Mouse (Mus musculus): ENCODE data around the gene Clba1. TPM values are rescaled to one million over a fixed set of nuclear protein-coding genes. Genes with fewer than 3 reads are reported as not detected.

Clba1 gene
- polyA plus RNA-seq (2012; rRNA removed): 5.9 and 10.5 TPM in 2 replicates

GRCm38 (mm10) chr12:112808587-112809364 lies at the start of gene Clba1:
Gene Clba1 (plus strand): TSS chr12:112808937.

GRCm38 (mm10) chr12:112760154-112760926 lies 48.4 kb upstream of the Clba1 start, which contains the start of gene Pld4:
Gene Pld4 (plus strand): TSS chr12:112760655.

GRCm38 (mm10) chr12:112801864-112802846 lies 6.6 kb upstream of the Clba1 start, which contains the start of gene Ahnak2:
Gene Ahnak2 (minus strand): TSS chr12:112802657.

GRCm38 (mm10) chr12:112829244-112829864 lies 20.6 kb downstream of the Clba1 start, which contains the start of gene Cdca4:
Gene Cdca4 (minus strand): TSS chr12:112829423.

Other genes with a start within 250 kb of the Clba1 start
- gene Inf2, start 220.2 kb upstream of the Clba1 start, polyA plus RNA-seq (2012; rRNA removed): 9.1 and 11.1 TPM in 2 replicates
- 3.6 and 6.0 TPM in 2 replicates for gene Adssl1, start 188.9 kb upstream of the Clba1 start, polyA plus RNA-seq (2012; rRNA removed)
- 176 and 229 TPM in 2 replicates for gene Siva1, start 164.3 kb upstream of the Clba1 start, polyA plus RNA-seq (2012; rRNA removed)
- gene Akt1, start 134.1 kb upstream of the Clba1 start, polyA plus RNA-seq (2012; rRNA removed): 229 and 233 TPM in 2 replicates
- gene Zbtb42, start 130.1 kb upstream of the Clba1 start, polyA plus RNA-seq (2012; rRNA removed): 4.9 and 5.7 TPM in 2 replicates
- 15.5 and 21.9 TPM in 2 replicates for gene Cep170b, start 88.5 kb upstream of the Clba1 start, polyA plus RNA-seq (2012; rRNA removed)
- gene Pld4, start 48.3 kb upstream of the Clba1 start, polyA plus RNA-seq (2012; rRNA removed): 3.3 and 4.7 TPM in 2 replicates
- 0.29 and 0.41 TPM in 2 replicates for gene Ahnak2, start 6.3 kb upstream of the Clba1 start, polyA plus RNA-seq (2012; rRNA removed)
- gene Cdca4, start 20.5 kb downstream of the Clba1 start, polyA plus RNA-seq (2012; rRNA removed): 71.8 and 101 TPM in 2 replicates
- gene Gpr132, start 59.3 kb downstream of the Clba1 start, polyA plus RNA-seq (2012; rRNA removed): 0.08 and 0.10 TPM in 2 replicates
- gene Jag2, start 120.8 kb downstream of the Clba1 start, polyA plus RNA-seq (2012; rRNA removed): 19.3 and 19.6 TPM in 2 replicates
- 32.2 and 39.3 TPM in 2 replicates for gene Nudt14, start 133.2 kb downstream of the Clba1 start, polyA plus RNA-seq (2012; rRNA removed)
- 20.3 and 21.4 TPM in 2 replicates for gene Btbd6, start 167.5 kb downstream of the Clba1 start, polyA plus RNA-seq (2012; rRNA removed)
- gene Brf1, start 191.8 kb downstream of the Clba1 start, polyA plus RNA-seq (2012; rRNA removed): 88.4 and 89.6 TPM in 2 replicates
- 47.2 and 55.8 TPM in 2 replicates for gene Pacs2, start 205.6 kb downstream of the Clba1 start, polyA plus RNA-seq (2012; rRNA removed)

All from central nervous system, embryonic 11.5 days (tissue).